Mouse (Mus musculus) embryonic facial prominence, embryonic 12.5 days (tissue): ENCODE data around the gene Gm8653. TPM values are rescaled to one million over a fixed set of nuclear protein-coding genes. Genes with fewer than 3 reads are reported as not detected.
"Not testable (repeated sequence)": the region's sequence is repeated elsewhere in the genome, so short reads cannot be mapped to it uniquely, and the experiment has no call there.

Experiments
- ATAC-seq: fragments of 200-750 bp; cut with Nextera tagmentation; 2 replicates; pipeline ENCODE4 v1.8.0; 2017; ENCODE audit not compliant: insufficient number of reproducible peaks, insufficient read depth, low FRiP score, low TSS enrichment
- H3K27ac ChIP-seq: fragments of 300-500 bp; sonication (generic); 2 replicates; pipeline ENCODE4 v1.5.1; 2016; ENCODE audit warnings: mild to moderate bottlenecking
- H3K27me3 ChIP-seq: fragments of 300-500 bp; sonication (generic); 2 replicates; pipeline ENCODE4 v1.6.1; 2016; ENCODE audit warnings: mild to moderate bottlenecking, moderate library complexity
- H3K36me3 ChIP-seq: fragments of 300-500 bp; sonication (generic); 2 replicates; pipeline ENCODE4 v1.6.1; 2016; ENCODE audit warnings: mild to moderate bottlenecking
- H3K4me1 ChIP-seq: fragments of 300-500 bp; sonication (generic); 2 replicates; pipeline ENCODE4 v1.6.1; 2016
- H3K4me2 ChIP-seq: fragments of 300-500 bp; sonication (generic); replicated peaks from 2 replicates; pipeline ENCODE4 v1.6.1; 2016; ENCODE audit warnings: mild to moderate bottlenecking, moderate library complexity
- H3K4me3 ChIP-seq: fragments of 300-500 bp; sonication (generic); 2 replicates; pipeline ENCODE4 v1.5.1; 2016; ENCODE audit warnings: mild to moderate bottlenecking
- H3K9ac ChIP-seq: fragments of 300-500 bp; sonication (generic); 2 replicates; pipeline ENCODE4 v1.6.1; 2016; ENCODE audit warnings: mild to moderate bottlenecking, moderate library complexity
- H3K9me3 ChIP-seq: fragments of 300-500 bp; sonication (generic); 2 replicates; pipeline ENCODE4 v1.6.1; 2016; ENCODE audit warnings: mild to moderate bottlenecking, moderate library complexity
- WGBS: fragments of 180-500 bp; shearing (Covaris S2); methylation state at CpG from one replicate; pipeline ENCODE4 v1.1.7; 2016; 5-methylcytosine and 5-hydroxymethylcytosine counted together
- polyA plus RNA-seq: library from polyadenylated mRNA; unstranded; fragments of >200 nt; fragmentation: Nextera tagmentation; extraction: Ambion mirVana; gene quantifications from 2 replicates; pipeline ENCODE4 v1.2.1, GENCODE M21; 2016

The Gm8653 gene
- polyA plus RNA-seq, result not detected in 2 replicates

DNA sequence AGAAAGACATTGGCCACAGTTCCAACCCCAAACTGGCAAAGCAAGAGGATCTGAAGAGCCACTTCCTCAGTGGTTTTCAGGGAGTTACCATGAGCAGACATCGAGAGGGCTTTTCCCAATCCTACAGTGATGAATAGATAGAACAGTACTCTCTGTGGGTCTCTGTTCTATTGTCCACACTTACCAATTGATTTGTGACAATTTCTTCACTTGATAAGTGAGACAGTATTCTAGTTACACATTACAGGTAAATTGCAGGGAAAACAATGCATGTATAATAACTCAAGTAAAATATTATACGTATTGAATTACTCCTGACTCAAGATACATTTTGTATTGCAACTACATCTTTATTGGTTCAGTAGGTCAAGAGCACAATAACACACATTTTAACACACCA, at the start of gene Gm8653:
Gm8653 (minus strand) TSS at position 101 of the 400 bp plus-strand sequence.
- H3K27ac ChIP-seq, ATAC-seq, H3K4me3 ChIP-seq, H3K27me3 ChIP-seq, H3K4me2 ChIP-seq, H3K36me3 ChIP-seq, H3K9me3 ChIP-seq, H3K9ac ChIP-seq, H3K4me1 ChIP-seq: not testable (repeated sequence)
- no CpG with 5 or more reads among the region's 2 CpGs for WGBS

DNA sequence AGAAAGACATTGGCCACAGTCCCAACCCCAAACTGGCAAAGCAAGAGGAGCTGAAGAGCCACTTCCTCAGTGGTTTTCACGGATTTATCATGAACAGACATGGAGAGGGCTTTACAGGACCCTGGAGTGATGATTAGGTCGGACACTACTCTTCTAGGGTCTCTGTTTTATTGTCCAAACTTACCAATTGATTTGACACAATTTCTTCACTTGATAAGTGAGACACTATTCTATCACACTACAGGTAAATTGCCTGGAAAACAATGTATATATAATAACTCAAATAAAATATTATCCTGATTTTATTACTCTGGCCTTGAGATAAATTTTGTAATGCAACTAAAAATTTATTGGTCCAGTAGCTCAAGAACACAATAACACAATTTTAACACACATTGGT, 28.3 kb upstream of the Gm8653 start, which contains the start of gene Gm8453:
Gm8453 (minus strand) TSS at position 101 of the 400 bp plus-strand sequence.
- ATAC-seq, H3K9ac ChIP-seq, H3K27ac ChIP-seq, H3K27me3 ChIP-seq, H3K4me1 ChIP-seq, H3K36me3 ChIP-seq, H3K4me3 ChIP-seq, H3K9me3 ChIP-seq, H3K4me2 ChIP-seq: not testable (repeated sequence)
- 19% methylated on average over 2 of the region's 2 CpGs for WGBS

DNA sequence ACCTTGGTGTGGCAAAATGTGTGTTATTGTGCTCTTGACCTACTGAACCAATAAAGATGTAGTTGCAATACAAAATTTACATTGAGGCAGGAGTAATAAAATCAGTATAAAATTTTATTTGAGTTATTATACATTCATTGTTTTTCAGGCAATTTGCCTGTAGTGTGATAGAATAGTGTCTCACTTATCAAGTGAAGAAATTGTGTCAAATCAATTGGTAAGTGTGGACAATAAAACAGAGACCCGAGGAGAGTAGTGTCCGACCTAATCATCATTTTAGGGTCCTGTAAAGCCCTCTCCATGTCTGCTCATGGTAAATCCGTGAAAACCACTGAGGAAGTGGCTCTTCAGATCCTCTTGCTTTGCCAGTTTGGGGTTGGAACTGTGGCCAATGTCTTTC, 12.0 kb downstream of the Gm8653 start, which contains the start of gene Vmn1r143:
Vmn1r143 (plus strand) TSS at position 301 of the 400 bp plus-strand sequence.
- not testable (repeated sequence) for H3K27me3 ChIP-seq, H3K36me3 ChIP-seq, H3K9me3 ChIP-seq, ATAC-seq, H3K4me1 ChIP-seq, H3K4me3 ChIP-seq, H3K27ac ChIP-seq, H3K4me2 ChIP-seq, H3K9ac ChIP-seq
- no CpG with 5 or more reads among the region's 3 CpGs for WGBS

DNA sequence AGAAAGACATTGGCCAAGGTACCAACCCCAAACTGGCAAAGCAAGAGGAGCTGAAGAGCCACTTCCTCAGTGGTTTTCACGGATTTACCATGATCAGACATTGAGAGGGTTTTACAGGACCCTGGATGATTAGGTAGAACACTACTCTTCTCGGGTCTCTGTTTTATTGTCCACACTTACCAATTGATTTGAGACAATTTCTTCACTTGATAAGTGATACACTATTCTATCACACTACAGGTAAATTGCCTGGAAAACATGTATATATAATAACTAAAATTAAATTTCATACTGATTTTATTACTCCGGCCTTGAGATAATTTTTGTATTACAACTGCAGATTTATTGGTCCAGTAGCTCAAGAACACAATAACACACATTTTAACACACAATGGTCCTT, 37.1 kb downstream of the Gm8653 start, which contains the start of gene Vmn1r142:
Vmn1r142 (minus strand) TSS at position 101 of the 400 bp plus-strand sequence.
- not testable (repeated sequence) for H3K27ac ChIP-seq, H3K9ac ChIP-seq, ATAC-seq, H3K4me3 ChIP-seq, H3K4me1 ChIP-seq, H3K9me3 ChIP-seq, H3K36me3 ChIP-seq, H3K4me2 ChIP-seq, H3K27me3 ChIP-seq
- no CpG with 5 or more reads among the region's 3 CpGs for WGBS

Other genes starting within 250 kb of the Gm8653 start
- gene Vmn1r137, start 206.7 kb downstream of the Gm8653 start, polyA plus RNA-seq, result not detected in 2 replicates
- not detected in 2 replicates for gene Vmn1r138, start 172.4 kb downstream of the Gm8653 start, polyA plus RNA-seq
- gene Gm6176, start 145.0 kb downstream of the Gm8653 start, polyA plus RNA-seq, result not detected in 2 replicates
- not detected in 2 replicates for gene Vmn1r139, start 132.2 kb downstream of the Gm8653 start, polyA plus RNA-seq
- not detected in 2 replicates for gene Gm16451, start 83.0 kb downstream of the Gm8653 start, polyA plus RNA-seq
- not detected in 2 replicates for gene Gm10666, start 66.5 kb downstream of the Gm8653 start, polyA plus RNA-seq
- not detected in 2 replicates for gene Vmn1r142, start 37.2 kb downstream of the Gm8653 start, polyA plus RNA-seq
- not detected in 2 replicates for gene Vmn1r143, start 11.9 kb downstream of the Gm8653 start, polyA plus RNA-seq
- not detected in 2 replicates for gene Gm8453, start 28.2 kb upstream of the Gm8653 start, polyA plus RNA-seq
- gene Gm4187, start 128.5 kb upstream of the Gm8653 start, polyA plus RNA-seq, result not detected in 2 replicates
- not detected in 2 replicates for gene Gm8660, start 169.8 kb upstream of the Gm8653 start, polyA plus RNA-seq
- gene Vmn1r148, start 212.3 kb upstream of the Gm8653 start, polyA plus RNA-seq, result not detected in 2 replicates
- gene Vmn1r149, start 237.0 kb upstream of the Gm8653 start, polyA plus RNA-seq, result not detected in 2 replicates